Mouse (Mus musculus): ENCODE data around the gene Fam228b. TPM values are rescaled to one million over a fixed set of nuclear protein-coding genes. Genes with fewer than 3 reads are reported as not detected.
"Not testable (repeated sequence)": the region's sequence is repeated elsewhere in the genome, so short reads cannot be mapped to it uniquely, and the experiment has no call there.

Gene Fam228b
- polyA plus RNA-seq (2012; rRNA removed): 0.38 and 0.56 TPM in 2 replicates

DNA sequence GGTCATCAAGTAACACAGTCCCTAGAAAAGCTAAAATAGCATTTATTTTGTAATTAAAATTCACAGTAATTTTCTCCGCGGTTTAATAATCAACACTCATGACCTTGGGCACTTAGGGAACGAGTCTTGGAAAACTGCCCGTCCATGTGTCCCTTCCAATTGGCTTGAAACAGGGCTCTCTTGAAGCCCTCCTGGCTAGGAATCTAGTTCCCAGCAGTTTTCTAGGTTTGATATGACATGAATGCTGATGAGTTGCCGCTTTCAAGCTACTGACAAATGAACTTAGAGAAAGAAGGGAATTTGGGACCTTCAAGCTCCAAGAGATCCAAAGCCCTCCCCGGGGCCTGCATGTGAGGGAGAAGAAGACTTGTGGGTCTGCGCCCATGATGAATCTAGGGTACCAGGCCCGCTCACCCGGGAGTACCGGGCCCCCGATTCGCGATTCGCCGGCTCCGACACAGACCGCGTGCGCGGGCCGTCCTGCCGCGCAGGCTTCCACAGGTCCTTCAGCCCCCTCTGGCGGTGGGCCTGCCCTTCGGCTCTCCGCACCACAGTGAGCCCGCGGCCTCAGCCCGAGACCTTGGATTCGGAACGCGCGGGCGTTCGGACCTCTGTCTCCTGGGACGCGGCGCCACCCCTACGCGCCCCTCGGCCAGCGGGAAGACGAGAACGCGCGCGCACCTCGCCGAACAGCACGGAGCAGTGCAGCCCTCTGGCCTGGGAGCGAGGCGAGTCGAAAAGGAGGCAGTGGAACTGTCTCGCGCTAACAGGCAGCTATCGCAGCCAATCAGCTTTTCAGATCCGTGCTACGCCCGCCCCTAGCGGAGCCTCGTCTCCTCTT lies at the start of gene Fam228b, which contains the start of gene Pfn4:
Fam228b (minus strand) TSS at position 776 of the 841 bp plus-strand sequence.
Pfn4 (plus strand) TSS at position 531 of the 841 bp plus-strand sequence.
- Histone ChIP-seq H3K36me3 (ENCODE audit: control insufficient read depth, insufficient read depth, low read length) (no peaks in the 10 kb centered on the region), H3K27me3 (replicated peaks; ENCODE audit: control insufficient read depth, insufficient read depth, low read length) (no peaks in the 10 kb centered on the region)
- 2% methylated on average over 61 of the region's 61 CpGs for WGBS

DNA sequence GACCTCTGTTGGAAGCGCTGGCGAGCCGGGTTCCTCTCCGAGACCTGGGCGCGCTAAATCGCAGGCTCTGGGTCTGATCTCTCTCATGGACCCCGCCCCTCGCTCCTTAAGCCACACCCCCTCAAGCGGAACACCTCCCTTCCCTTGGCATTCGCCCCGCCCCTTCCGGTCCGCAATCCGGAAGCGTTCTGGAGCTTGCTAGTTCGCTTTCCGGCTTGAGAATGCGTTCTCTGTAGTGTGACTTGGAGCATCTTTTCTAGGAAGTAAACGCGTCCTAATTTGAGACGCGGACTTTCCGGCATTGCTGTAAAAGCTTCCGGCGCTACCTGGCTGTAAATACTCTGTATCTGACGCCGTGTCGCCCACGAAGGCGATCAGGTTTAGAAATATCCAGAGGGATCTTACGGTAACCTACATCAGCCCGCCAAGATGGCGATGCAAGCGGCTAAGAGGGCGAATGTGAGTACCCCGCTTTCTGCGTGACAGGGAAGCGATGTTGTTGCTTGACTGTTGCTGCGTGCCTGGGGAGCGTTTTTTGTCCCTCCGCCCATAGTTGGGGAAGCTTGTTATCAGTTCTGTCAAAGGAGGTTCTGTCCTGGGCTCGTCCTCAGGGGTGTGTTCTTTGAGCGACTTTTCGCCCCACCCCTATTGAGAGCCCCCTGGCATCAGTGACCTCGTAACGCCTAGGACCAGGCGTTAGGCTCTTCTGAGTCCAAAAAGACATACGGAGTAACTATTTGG lies 48.5 kb upstream of the Fam228b start, which contains the start of gene Sf3b6:
Sf3b6 (plus strand) TSS at position 184 of the 741 bp plus-strand sequence.
- no peaks in the 10 kb centered on the region; the same call in 1 of the 2 replicates for H3K36me3 ChIP-seq (ENCODE audit: control insufficient read depth, insufficient read depth, low read length)
- WGBS: under 1% methylated on average over 49 of the region's 49 CpGs
- TF ChIP-seq CTCF (conservative IDR thresholded peaks at IDR 0.05; ENCODE audit: insufficient read depth, insufficient read length, low read depth, low read length): no peak
- TF ChIP-seq POLR2A (IDR thresholded peaks at IDR 0.05; ENCODE audit: low read depth, low read length): peak; percentile 57
- peak within 1 kb of the TSS; percentile 88 for H3K4me3 ChIP-seq (ENCODE audit: insufficient read depth, low read depth, low read length)
- H3K27ac ChIP-seq (ENCODE audit: insufficient read depth, low read depth, low read length): peak within 1 kb of the TSS; percentile 88
- H3K4me1 ChIP-seq (ENCODE audit: control insufficient read depth, insufficient read depth, low read length): peaks cover 6% of the 10 kb centered on the region; the same call in 1 of the 2 replicates
- peak; percentile 99 for DNase-seq
- H3K27me3 ChIP-seq (replicated peaks; ENCODE audit: control insufficient read depth, insufficient read depth, low read length): no peaks in the 10 kb centered on the region

More for the DNA sequence above, at the start of gene Fam228b, which contains the start of gene Pfn4:
- Histone ChIP-seq H3K4me3 (ENCODE audit: insufficient read depth, low read depth, low read length) (peak within 1 kb of the TSS; percentile 75), H3K4me1 (ENCODE audit: control insufficient read depth, insufficient read depth, low read length) (peaks cover 4% of the 10 kb centered on the region; the same call in 1 of the 2 replicates), H3K27ac (ENCODE audit: insufficient read depth, low read depth, low read length) (peak within 1 kb of the TSS; percentile 93)
- peak; percentile 98 for DNase-seq
- TF ChIP-seq POLR2A (IDR thresholded peaks at IDR 0.05; ENCODE audit: low read depth, low read length) (no peak), CTCF (conservative IDR thresholded peaks at IDR 0.05; ENCODE audit: insufficient read depth, insufficient read length, low read depth, low read length) (peak; percentile 71)

GRCm38 (mm10) chr12:4816680-4817360 lies 47.8 kb upstream of the Fam228b start:
- Histone ChIP-seq H3K4me3 (ENCODE audit: insufficient read depth, low read depth, low read length) (peak overlapping the region; percentile 88), H3K27ac (ENCODE audit: insufficient read depth, low read depth, low read length) (peak overlapping the region; percentile 88), H3K27me3 (replicated peaks; ENCODE audit: control insufficient read depth, insufficient read depth, low read length) (no peaks in the 10 kb centered on the region), H3K36me3 (ENCODE audit: control insufficient read depth, insufficient read depth, low read length) (no peaks in the 10 kb centered on the region; the same call in 1 of the 2 replicates), H3K4me1 (ENCODE audit: control insufficient read depth, insufficient read depth, low read length) (peaks cover 9% of the 10 kb centered on the region; the same call in 1 of the 2 replicates)
- WGBS: 7% methylated on average over 24 of the region's 24 CpGs
- no peak for DNase-seq
- TF ChIP-seq POLR2A (IDR thresholded peaks at IDR 0.05; ENCODE audit: low read depth, low read length) (no peak), CTCF (conservative IDR thresholded peaks at IDR 0.05; ENCODE audit: insufficient read depth, insufficient read length, low read depth, low read length) (no peak)

DNA sequence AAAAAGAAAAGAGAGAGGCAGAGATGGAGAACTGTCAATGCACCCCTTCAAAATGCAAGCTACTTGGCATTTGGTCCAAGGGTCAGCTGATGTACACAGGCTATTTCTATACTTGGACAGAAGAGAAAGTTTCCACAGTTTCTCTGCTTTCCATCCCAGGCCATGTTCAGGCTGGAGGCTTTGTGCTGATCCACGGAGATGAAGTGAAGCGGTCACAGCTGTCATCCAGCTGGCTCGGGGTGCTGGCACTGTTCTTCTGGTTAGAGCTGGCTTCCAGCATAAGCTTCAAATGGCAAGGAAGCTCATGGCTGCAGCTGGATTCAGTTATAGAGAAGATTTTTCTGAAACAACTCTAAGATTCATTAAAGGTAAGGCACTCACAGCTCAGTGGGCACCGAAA lies 44.6 kb upstream of the Fam228b start:
- Histone ChIP-seq H3K4me1 (ENCODE audit: control insufficient read depth, insufficient read depth, low read length) (peaks cover 12% of the 10 kb centered on the region; the same call in 1 of the 2 replicates), H3K4me3 (ENCODE audit: insufficient read depth, low read depth, low read length) (no peak overlapping the region), H3K36me3 (ENCODE audit: control insufficient read depth, insufficient read depth, low read length) (no peaks in the 10 kb centered on the region), H3K27ac (ENCODE audit: insufficient read depth, low read depth, low read length) (no peak overlapping the region), H3K27me3 (replicated peaks; ENCODE audit: control insufficient read depth, insufficient read depth, low read length) (no peaks in the 10 kb centered on the region)
- DNase-seq: no peak
- TF ChIP-seq POLR2A (IDR thresholded peaks at IDR 0.05; ENCODE audit: low read depth, low read length) (no peak), CTCF (conservative IDR thresholded peaks at IDR 0.05; ENCODE audit: insufficient read depth, insufficient read length, low read depth, low read length) (no peak)
- WGBS: 81% methylated on average over 4 of the region's 4 CpGs

GRCm38 (mm10) chr12:4811705-4812104 lies 42.6 kb upstream of the Fam228b start:
- Histone ChIP-seq H3K4me3 (ENCODE audit: insufficient read depth, low read depth, low read length) (no peak overlapping the region), H3K36me3 (ENCODE audit: control insufficient read depth, insufficient read depth, low read length) (no peaks in the 10 kb centered on the region), H3K27me3 (replicated peaks; ENCODE audit: control insufficient read depth, insufficient read depth, low read length) (no peaks in the 10 kb centered on the region), H3K4me1 (ENCODE audit: control insufficient read depth, insufficient read depth, low read length) (peaks cover 9% of the 10 kb centered on the region; the same call in 1 of the 2 replicates), H3K27ac (ENCODE audit: insufficient read depth, low read depth, low read length) (peak overlapping the region; percentile 64; the same call in 1 of the 2 replicates)
- DNase-seq: no peak
- WGBS: 36% methylated on average over 3 of the region's 3 CpGs
- no peak for TF ChIP-seq CTCF (conservative IDR thresholded peaks at IDR 0.05; ENCODE audit: insufficient read depth, insufficient read length, low read depth, low read length)
- no peak for TF ChIP-seq POLR2A (IDR thresholded peaks at IDR 0.05; ENCODE audit: low read depth, low read length)

GRCm38 (mm10) chr12:4811036-4811435 lies 42.0 kb upstream of the Fam228b start:
- peak; percentile 75 for DNase-seq
- peak overlapping the region; percentile 63; the same call in 1 of the 2 replicates for H3K27ac ChIP-seq (ENCODE audit: insufficient read depth, low read depth, low read length)
- H3K4me3 ChIP-seq (ENCODE audit: insufficient read depth, low read depth, low read length): no peak overlapping the region
- H3K36me3 ChIP-seq (ENCODE audit: control insufficient read depth, insufficient read depth, low read length): no peaks in the 10 kb centered on the region
- WGBS: 38% methylated on average over 4 of the region's 4 CpGs
- no peaks in the 10 kb centered on the region for H3K27me3 ChIP-seq (replicated peaks; ENCODE audit: control insufficient read depth, insufficient read depth, low read length)
- no peak for TF ChIP-seq POLR2A (IDR thresholded peaks at IDR 0.05; ENCODE audit: low read depth, low read length)
- no peak for TF ChIP-seq CTCF (conservative IDR thresholded peaks at IDR 0.05; ENCODE audit: insufficient read depth, insufficient read length, low read depth, low read length)
- peaks cover 6% of the 10 kb centered on the region; the same call in 1 of the 2 replicates for H3K4me1 ChIP-seq (ENCODE audit: control insufficient read depth, insufficient read depth, low read length)

GRCm38 (mm10) chr12:4797471-4797870 lies 28.4 kb upstream of the Fam228b start:
- H3K36me3 ChIP-seq (ENCODE audit: control insufficient read depth, insufficient read depth, low read length); H3K27me3 ChIP-seq (replicated peaks; ENCODE audit: control insufficient read depth, insufficient read depth, low read length); H3K27ac ChIP-seq (ENCODE audit: insufficient read depth, low read depth, low read length); H3K4me3 ChIP-seq (ENCODE audit: insufficient read depth, low read depth, low read length); DNase-seq; H3K4me1 ChIP-seq (ENCODE audit: control insufficient read depth, insufficient read depth, low read length): not testable (repeated sequence)
- 66% methylated on average over 6 of the region's 6 CpGs for WGBS
